Mouse (Mus musculus): ENCODE results near the gene 5031410I06Rik.
"Not testable (repeated sequence)": the region's sequence is repeated elsewhere in the genome, so short reads cannot be mapped to it uniquely, and the experiment has no call there.

GRCm38 (mm10) chr5:26058481-26058880 is 46.7 kb downstream of the 5031410I06Rik start, which contains the start of gene Gm7347:
- TF ChIP-seq POLR2A (IDR thresholded peaks at IDR 0.05; ENCODE audit: low read depth, low read length); CTCF (IDR thresholded peaks at IDR 0.05; ENCODE audit: borderline replicate concordance, insufficient read depth, low read length): not testable (repeated sequence)

Measured in embryonic fibroblast, embryonic 13.5 days (primary cell).